Mouse (Mus musculus) embryo, embryonic 11.5 days (tissue): ENCODE measurements at regions not wholly inside any gene's neighbourhood (a gene's known extent, or its start where the extent isn't known, plus 50 kb on each side); places are given as distances from the start of the nearest gene placed in this dataset.

ENCODE experiments used
- DNase-seq: peaks from one replicate; pipeline ENCODE4 v3.0.0-alpha.2; 2012; ENCODE audit warnings: low read depth, low spot score

- no peak for DNase-seq
Observed at GRCm38 (mm10) chr8:97477098-97477457, 1588.7 kb upstream of the Got2 start.

DNA sequence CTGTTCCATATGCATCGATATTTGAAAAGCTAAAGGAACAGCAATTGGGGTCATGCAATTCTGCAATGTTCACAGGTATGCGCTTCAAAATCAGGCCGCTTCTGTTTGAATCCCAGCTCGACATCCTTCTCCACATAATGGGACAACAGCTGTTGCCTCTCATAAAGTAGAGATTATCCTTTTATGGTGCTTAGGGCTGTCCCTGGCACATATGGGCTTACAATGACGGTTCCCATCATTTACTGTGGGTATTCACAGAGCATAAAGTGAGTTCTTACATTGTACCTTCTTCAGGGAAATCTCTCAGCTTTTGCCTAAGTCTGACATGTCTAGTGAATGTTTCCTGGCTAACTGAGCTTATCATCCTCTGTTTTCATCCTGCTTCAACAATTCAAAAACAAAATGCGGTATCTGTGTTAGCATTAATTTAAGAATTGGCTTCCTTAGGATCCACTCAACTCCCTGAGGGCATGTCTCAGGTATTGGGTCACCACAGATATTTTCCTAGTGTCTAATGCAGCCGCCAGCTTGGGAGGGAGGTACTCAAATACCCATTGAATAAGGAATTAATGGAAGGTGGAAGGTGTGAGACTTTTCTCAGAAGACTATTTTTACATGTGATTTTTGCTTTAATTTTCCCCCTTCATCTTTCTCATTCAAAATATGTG is 1588.2 kb upstream of the Got2 start:
- no peak for DNase-seq

DNA sequence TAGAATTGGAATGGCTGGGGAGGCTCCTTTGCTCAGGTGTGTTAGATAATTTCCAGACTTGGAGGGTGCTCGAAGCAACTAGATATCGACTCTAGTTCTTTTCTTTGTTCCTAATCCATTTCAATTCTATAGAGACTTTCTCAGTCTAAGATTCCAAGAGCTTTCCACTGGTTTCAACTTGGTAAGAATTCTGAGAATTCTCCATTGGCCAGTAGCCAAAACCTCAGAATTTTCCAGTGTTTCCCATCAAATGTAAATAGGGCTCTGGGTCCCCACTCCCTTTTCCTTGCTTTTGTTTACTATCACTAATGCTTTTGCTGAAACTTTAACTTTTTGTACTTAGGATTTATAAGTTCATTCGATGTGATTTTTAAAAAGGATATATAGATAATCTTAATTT is 1585.0 kb upstream of the Got2 start:
- no peak for DNase-seq

GRCm38 (mm10) chr8:97461478-97461877 is 1573.1 kb upstream of the Got2 start:
- DNase-seq, result no peak

DNA sequence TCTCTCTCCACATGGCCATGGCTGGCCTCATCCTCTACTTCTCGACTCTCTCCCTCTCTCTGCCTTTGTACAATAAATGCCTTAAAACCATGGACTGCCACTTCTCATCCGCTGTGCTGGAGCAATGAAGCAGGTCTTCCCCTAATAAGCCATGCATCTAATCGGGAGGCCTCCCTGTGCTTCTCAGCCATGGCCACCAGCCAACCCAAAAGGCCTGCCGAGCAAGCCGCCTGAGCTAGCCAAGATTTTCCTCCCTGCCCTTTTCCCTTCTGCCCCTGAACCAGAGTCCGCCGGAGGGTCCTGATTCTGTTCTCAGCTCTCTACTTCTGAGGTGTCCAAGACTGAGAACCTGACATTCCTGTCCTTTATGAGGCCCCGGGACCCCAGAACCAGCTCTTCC is 1559.3 kb upstream of the Got2 start:
- no peak for DNase-seq

DNA sequence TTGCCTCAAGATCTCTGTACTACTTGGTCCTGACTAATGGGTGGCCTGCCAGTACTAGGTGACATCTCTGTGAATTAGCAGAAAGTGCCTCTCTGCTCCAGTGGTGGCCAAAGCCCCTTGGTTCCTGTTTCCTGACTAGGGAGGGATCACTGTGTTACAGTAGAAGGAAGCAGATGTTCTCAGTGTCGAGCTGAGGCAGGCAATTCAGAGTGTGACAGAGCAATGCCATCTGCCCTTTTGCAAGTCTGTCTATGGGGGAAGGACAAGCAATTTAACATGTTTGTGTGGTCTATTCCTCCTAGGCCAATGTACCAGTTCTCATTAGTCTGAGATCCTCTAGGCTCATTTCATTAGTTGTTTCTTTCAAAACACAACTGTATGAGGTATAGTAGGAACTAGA is 1553.1 kb upstream of the Got2 start:
- no peak for DNase-seq

DNA sequence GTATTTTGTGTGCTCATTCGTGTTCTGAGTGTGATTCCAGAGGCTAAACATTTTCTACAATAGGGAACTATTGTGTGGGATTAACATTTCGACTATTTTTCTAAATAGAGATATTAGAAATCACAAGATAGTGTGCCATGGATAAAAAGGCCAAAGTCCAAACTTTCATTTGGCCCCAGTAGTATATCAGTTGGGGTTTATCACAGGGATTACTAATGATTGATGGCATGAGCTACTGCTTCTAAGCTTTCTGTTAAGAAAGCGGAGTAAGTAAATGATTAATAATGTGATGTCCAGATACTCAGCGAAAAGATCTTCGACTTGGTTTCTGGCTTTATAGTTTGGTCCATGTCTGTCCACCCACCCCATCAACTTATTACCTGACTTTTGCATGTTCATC is 1545.2 kb upstream of the Got2 start:
- no peak for DNase-seq

DNA sequence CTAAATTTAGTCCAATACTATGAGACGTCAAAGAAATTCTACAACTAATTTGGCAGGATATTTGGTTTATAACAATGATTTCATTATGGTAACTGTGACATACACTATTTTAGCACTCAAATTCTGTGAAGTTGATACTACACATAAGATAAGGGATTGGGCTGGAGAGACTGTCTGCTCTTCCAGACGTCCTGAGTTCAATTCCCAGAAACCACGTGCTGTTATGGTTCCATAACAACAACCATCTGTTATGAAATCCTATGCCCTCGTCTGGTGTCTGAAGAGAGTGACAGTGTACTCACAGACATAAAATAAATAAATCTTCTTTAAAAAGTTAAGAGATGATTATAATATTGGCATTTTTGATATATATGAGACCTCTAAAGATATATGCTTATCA is 1543.1 kb upstream of the Got2 start:
- no peak for DNase-seq

- DNase-seq, result no peak
Observed at GRCm38 (mm10) chr8:97422331-97422730, 1534.0 kb upstream of the Got2 start.

DNA sequence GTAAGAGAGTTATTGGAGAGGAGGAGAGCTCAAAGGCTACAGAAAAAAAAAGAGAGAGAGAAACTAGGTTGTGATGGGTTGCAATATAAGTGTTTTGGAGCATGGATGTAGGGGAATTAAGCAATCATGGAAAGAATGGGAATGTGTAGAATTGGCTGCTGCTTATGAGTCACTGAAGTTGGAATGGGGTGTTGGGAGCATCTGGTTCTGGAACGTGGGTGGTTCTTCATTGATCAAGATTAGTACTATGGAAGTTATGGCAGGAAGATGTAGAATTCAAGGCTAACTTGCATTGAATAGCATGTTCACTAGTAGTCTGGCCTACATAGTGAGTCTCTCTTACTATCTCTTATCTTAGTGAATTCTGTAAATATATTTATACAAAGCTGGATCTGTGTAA is 1526.4 kb upstream of the Got2 start:
- no peak for DNase-seq

GRCm38 (mm10) chr8:97403308-97403707 is 1515.0 kb upstream of the Got2 start:
- DNase-seq, result no peak

GRCm38 (mm10) chr8:97397327-97397719 is 1509.0 kb upstream of the Got2 start:
- DNase-seq, result no peak

DNA sequence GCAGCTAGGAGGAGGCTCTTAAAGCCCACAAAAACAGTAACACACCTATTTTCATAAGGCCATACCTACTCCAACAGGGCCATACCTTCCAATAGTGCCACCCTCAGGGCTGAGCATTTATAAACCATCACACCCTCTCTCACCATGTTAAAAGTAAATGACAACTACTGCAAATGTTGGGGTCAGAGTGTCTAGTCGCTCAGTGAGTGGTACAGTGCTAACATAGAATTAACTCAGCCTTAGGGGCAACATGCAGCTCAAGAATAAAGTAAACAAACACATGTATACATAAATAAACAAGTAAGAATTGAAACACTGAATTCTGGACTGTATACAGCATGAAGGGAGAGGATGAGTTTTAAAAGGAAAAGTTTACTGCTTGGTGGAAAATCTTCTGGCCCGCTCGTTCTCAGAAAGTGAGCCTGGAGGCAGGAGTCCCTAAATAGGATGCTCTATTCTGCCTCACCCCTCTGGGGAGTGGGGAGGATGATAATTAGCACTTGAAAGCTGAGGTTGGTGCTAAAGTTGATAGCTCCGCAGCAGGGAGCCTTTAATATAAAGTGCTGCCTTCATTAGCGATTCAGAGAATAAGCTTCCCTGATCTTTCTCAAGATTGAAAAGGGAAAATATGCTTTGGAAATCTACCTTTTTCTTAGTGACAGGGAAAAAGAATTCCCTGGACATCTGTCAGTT is 1508.4 kb upstream of the Got2 start:
- no peak for DNase-seq

- no peak for DNase-seq
Observed at GRCm38 (mm10) chr8:97389651-97390050, 1501.3 kb upstream of the Got2 start.

DNA sequence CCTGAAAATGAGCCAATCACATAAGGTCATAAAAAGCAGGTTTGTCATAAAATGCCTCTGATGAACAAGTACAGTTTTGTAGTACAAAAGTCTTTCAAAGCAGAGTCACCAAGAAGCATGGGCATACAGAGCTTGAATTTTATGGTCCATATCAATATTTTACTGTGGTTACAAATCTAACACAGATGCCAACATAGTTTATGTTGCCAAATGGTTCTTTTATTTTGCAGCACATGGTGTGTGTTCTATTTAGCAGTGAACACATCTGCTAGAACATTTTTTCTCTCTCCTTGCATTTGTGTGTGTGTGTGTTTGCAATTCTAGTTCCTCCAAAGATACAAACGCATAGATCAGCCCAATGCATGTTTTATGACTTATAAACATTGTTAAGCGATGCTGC is 1500.8 kb upstream of the Got2 start:
- no peak for DNase-seq

DNA sequence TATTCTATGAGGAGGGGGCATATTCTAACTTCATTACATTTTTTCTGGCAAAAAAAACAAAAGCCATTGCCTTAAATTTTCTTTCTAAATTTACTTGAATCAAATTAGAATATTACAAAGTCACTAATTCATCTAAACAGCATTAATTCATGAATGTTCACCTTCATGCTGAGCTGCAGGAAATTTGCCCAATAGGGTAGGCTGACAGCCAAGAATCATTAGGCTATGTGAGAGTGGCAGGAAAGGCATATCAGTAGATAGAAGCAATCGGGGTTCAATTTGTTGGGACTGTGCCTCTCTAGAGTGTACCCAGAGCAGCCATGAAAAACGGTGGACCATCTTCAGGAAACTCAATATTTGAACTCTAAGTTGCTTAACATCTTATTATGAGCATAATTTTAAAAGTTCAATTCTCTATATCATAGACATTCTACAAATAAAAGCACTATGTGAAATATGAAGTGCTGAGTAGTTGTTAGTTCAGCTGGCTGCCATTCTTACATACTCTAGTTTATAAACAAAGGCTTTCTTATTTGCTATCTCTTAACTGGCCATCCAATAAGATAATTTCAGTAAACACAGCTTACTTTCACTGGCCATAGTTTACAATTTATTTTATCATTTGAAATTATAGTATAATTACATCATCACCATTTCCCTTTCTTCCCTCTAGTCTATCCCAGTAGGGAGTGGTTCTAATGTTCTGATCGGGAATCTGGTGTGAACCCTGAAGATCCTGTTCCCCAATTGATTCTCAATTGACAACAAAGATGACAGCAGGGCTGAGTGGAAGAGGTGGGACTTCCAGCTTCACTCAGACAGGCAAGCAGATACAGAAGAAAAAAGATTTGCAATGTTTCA is 1486.8 kb upstream of the Got2 start:
- DNase-seq, result no peak

- DNase-seq, result no peak
Observed at GRCm38 (mm10) chr8:97346630-97347029, 1458.3 kb upstream of the Got2 start.

- no peak for DNase-seq
Observed at GRCm38 (mm10) chr8:97315497-97315896, 1427.2 kb upstream of the Got2 start.

DNA sequence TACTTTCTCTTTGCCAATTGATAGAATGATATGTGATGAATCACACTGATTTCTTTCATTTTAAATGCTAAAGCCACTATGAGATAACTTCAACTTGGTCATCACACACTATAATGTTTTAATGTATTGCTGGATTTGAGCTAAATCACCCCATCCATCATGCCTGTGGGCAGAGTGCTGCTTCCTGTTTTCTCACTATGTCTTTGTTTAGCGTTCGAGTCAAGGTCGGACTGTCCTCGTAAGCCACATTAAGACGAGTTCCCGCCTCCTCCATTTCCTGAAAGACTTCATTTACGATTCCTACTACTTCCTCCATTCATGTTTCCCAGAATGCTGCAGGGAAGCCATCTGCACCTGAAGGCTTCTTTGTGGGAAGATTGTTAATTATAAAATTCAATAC is 1420.0 kb upstream of the Got2 start:
- no peak for DNase-seq

- no peak for DNase-seq
Observed at GRCm38 (mm10) chr8:97270582-97270981, 1382.2 kb upstream of the Got2 start.

GRCm38 (mm10) chr8:97260964-97261363 is 1372.6 kb upstream of the Got2 start:
- DNase-seq, result no peak

GRCm38 (mm10) chr8:97254169-97254568 is 1365.8 kb upstream of the Got2 start:
- no peak for DNase-seq

DNA sequence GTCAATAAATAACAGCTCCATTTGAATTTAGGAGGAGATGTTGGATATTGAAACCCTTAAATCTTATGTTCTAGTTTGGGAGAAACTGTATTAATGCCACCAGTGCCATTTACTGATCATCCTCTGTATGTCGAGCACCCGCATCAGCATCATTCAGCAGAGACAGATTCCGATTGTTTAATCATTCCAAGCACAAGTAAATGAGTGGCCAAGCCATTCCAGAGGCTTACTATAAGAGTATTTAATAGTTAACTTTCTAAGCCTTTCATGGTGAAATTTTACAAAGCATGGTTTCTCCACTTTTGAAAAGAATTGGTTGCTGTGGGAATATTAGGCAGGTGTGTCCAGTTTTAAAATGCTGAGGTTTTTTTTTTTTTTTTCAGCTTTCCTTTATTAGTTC is 1363.9 kb upstream of the Got2 start:
- DNase-seq, result no peak
